Mouse (Mus musculus) liver, embryonic 14.5 days (tissue): ENCODE data around the gene Sbno2. TPM values are rescaled to one million over a fixed set of nuclear protein-coding genes. Genes with fewer than 3 reads are reported as not detected.
A peak's percentile ranks its signal among the peaks of the same experiment; 100 is the strongest.

Experiments used
- ATAC-seq: fragments of 200-750 bp; cut with Nextera tagmentation; 2 replicates; pipeline ENCODE4 v1.8.0; 2017; ENCODE audit warnings: moderate number of reproducible peaks, mild to moderate bottlenecking, moderate library complexity; ENCODE audit not compliant: insufficient read depth
- DNase-seq, 3 experiments: peaks; one replicate each; pipeline ENCODE4 v3.0.0-alpha.2; 2012 to 2013; ENCODE audit warnings: low read depth in 3 of 3, low spot score in 3 of 3
- H3K27ac ChIP-seq: fragments of 300-500 bp; sonication (generic); 2 replicates; pipeline ENCODE4 v1.5.1; 2014; ENCODE audit warnings: moderate library complexity, mild to moderate bottlenecking, control low read depth, inconsistent platforms
- H3K27me3 ChIP-seq: fragments of 300-500 bp; sonication (generic); 2 replicates; pipeline ENCODE4 v1.6.1; 2014; ENCODE audit warnings: mild to moderate bottlenecking, low read length, moderate library complexity; ENCODE audit not compliant: control insufficient read depth, insufficient read depth
- H3K36me3 ChIP-seq: fragments of 300-500 bp; sonication (generic); replicated peaks from 2 replicates; pipeline ENCODE4 v1.6.1; 2014; ENCODE audit warnings: low read depth; ENCODE audit not compliant: control insufficient read depth, insufficient read depth
- H3K4me1 ChIP-seq, 2 experiments: fragments of 200-500 bp in 1 of 2; fragments of 300-500 bp in 1 of 2; sonication (generic) in 1 of 2; replicated peaks; 2 replicates each; pipeline ENCODE4 v1.6.1; 2012 to 2014; ENCODE audit warnings: antibody characterized with exemption in 1 of 2, inconsistent platforms in 1 of 2, low read length in 1 of 2; ENCODE audit not compliant: control insufficient read depth in 2 of 2, insufficient read depth in 2 of 2
- H3K4me2 ChIP-seq: fragments of 300-500 bp; sonication (generic); 2 replicates; pipeline ENCODE4 v1.6.1; 2014; ENCODE audit warnings: low read depth, mild to moderate bottlenecking, control low read depth, moderate library complexity
- H3K4me3 ChIP-seq, 2 experiments: fragments of 200-500 bp in 1 of 2; fragments of 300-500 bp in 1 of 2; sonication (generic) in 1 of 2; 2 replicates each; pipeline ENCODE4 v1.5.1; 2012 to 2014; ENCODE audit warnings: low read depth in 2 of 2, low read length in 2 of 2, mild to moderate bottlenecking in 2 of 2, control low read depth in 1 of 2, inconsistent platforms in 1 of 2, moderate library complexity in 1 of 2; ENCODE audit not compliant: insufficient read depth in 1 of 2
- H3K9ac ChIP-seq: fragments of 300-500 bp; sonication (generic); replicated peaks from 2 replicates; pipeline ENCODE4 v1.6.1; 2014; ENCODE audit warnings: mild to moderate bottlenecking, control low read depth, moderate library complexity
- H3K9me3 ChIP-seq: fragments of 300-500 bp; sonication (generic); 2 replicates; pipeline ENCODE4 v1.6.1; 2016; ENCODE audit warnings: low read length, mixed read lengths; ENCODE audit not compliant: control insufficient read depth
- CTCF ChIP-seq: IDR thresholded peaks from 2 replicates; pipeline ENCODE4 v1.5.1; 2016; ENCODE audit warnings: antibody characterized with exemption, low read depth, control low read depth
- EP300 ChIP-seq: IDR thresholded peaks from 2 replicates; pipeline ENCODE4 v1.6.1; 2016; ENCODE audit warnings: antibody characterized with exemption, low read depth
- WGBS: fragments of 180-500 bp; shearing (Covaris S2); extraction: QIAGEN DNeasy Blood & Tissue Kit; methylation state at CpG from one replicate; pipeline ENCODE4 v1.1.7; 2014; ENCODE audit not compliant: insufficient replicate concordance; 5-methylcytosine and 5-hydroxymethylcytosine counted together
- polyA plus RNA-seq, 2 experiments: library from polyadenylated mRNA; depleted of rRNA in 1 of 2; stranded (reverse) in 1 of 2; unstranded in 1 of 2; fragments of >200 nt; fragmentation: Nextera tagmentation in 1 of 2; extraction: Ambion mirVana in 1 of 2; gene quantifications; 2 replicates each; pipeline versions ENCODE4 v1.2.1 to v1.2.3; 2012 to 2014

Gene Sbno2
- polyA plus RNA-seq, 2 experiments: 6.6 to 10.0 TPM

- peak overlapping the region; percentile 82 for H3K4me2 ChIP-seq
- ATAC-seq: no peak
- peak overlapping the region; percentile 55 for H3K27ac ChIP-seq
- WGBS: 40% methylated on average over 11 of the region's 11 CpGs
- peaks cover 48 to 58% of the 10 kb centered on the region in 2 experiments for H3K4me1 ChIP-seq
- no peaks in the 10 kb centered on the region for H3K36me3 ChIP-seq
- H3K27me3 ChIP-seq: no peaks in the 10 kb centered on the region
- H3K4me3 ChIP-seq: peak overlapping the region; percentile 85 to 88
- H3K9me3 ChIP-seq: no peaks in the 10 kb centered on the region
- no peak for TF ChIP-seq CTCF
- TF ChIP-seq EP300: no peak
- peak in 1 of 3 experiments; percentile 7 for DNase-seq
- peak overlapping the region; percentile 92 for H3K9ac ChIP-seq
Measured at GRCm38 (mm10) chr10:80100982-80101381, 4.4 kb downstream of the Sbno2 start.

- no peaks in the 10 kb centered on the region for H3K36me3 ChIP-seq
- H3K4me1 ChIP-seq: peaks cover 48 to 58% of the 10 kb centered on the region in 2 experiments
- H3K4me2 ChIP-seq: peak overlapping the region; percentile 2
- peak overlapping the region; percentile 37 for H3K27ac ChIP-seq
- H3K9me3 ChIP-seq: no peaks in the 10 kb centered on the region
- no peak for ATAC-seq
- WGBS: 64% methylated on average over 5 of the region's 5 CpGs
- no peak for DNase-seq
- H3K27me3 ChIP-seq: no peaks in the 10 kb centered on the region
- no peak for TF ChIP-seq EP300
- no peak for TF ChIP-seq CTCF
- no peak overlapping the region for H3K9ac ChIP-seq
- no peak overlapping the region for H3K4me3 ChIP-seq
Measured at GRCm38 (mm10) chr10:80098630-80099029, 6.7 kb downstream of the Sbno2 start.

- Histone ChIP-seq H3K27ac (no peak overlapping the region), H3K9ac (peak overlapping the region; percentile 4; the same call in 1 of the 2 replicates)
- TF ChIP-seq CTCF: no peak
- no peak for TF ChIP-seq EP300
Measured at GRCm38 (mm10) chr10:80097275-80097674, 8.1 kb downstream of the Sbno2 start.

GRCm38 (mm10) chr10:80095547-80095946 is 9.8 kb downstream of the Sbno2 start:
- Histone ChIP-seq H3K4me2 (no peak overlapping the region), H3K27ac (no peak overlapping the region), H3K4me1 (peaks cover 28 to 39% of the 10 kb centered on the region in 2 experiments), H3K9ac (no peak overlapping the region), H3K9me3 (no peaks in the 10 kb centered on the region), H3K36me3 (no peaks in the 10 kb centered on the region), H3K27me3 (no peaks in the 10 kb centered on the region), H3K4me3 (no peak overlapping the region)
- DNase-seq: no peak
- TF ChIP-seq EP300 (no peak), CTCF (no peak)
- 87% methylated on average over 5 of the region's 5 CpGs for WGBS
- no peak for ATAC-seq

More at GRCm38 (mm10) chr10:80097275-80097674, 8.1 kb downstream of the Sbno2 start:
- WGBS: 13% methylated on average over 7 of the region's 7 CpGs
- H3K9me3 ChIP-seq: no peaks in the 10 kb centered on the region
- H3K4me2 ChIP-seq: peak overlapping the region; percentile 25
- H3K36me3 ChIP-seq: no peaks in the 10 kb centered on the region
- ATAC-seq (peak; percentile 29), DNase-seq (no peak)
- H3K4me3 ChIP-seq: no peak overlapping the region
- H3K27me3 ChIP-seq: no peaks in the 10 kb centered on the region
- H3K4me1 ChIP-seq: peaks cover 38 to 50% of the 10 kb centered on the region in 2 experiments

GRCm38 (mm10) chr10:80094684-80095083 is 10.7 kb downstream of the Sbno2 start:
- TF ChIP-seq CTCF (no peak), EP300 (no peak)
- H3K4me1 ChIP-seq: peaks cover 28 to 31% of the 10 kb centered on the region in 2 experiments
- H3K9me3 ChIP-seq: no peaks in the 10 kb centered on the region
- no peaks in the 10 kb centered on the region for H3K27me3 ChIP-seq
- no peak overlapping the region for H3K27ac ChIP-seq
- no peak for ATAC-seq
- 69% methylated on average over 3 of the region's 3 CpGs for WGBS
- H3K4me2 ChIP-seq: no peak overlapping the region
- no peak for DNase-seq
- no peak overlapping the region for H3K9ac ChIP-seq
- no peaks in the 10 kb centered on the region for H3K36me3 ChIP-seq
- H3K4me3 ChIP-seq: no peak overlapping the region
